Mouse (Mus musculus): ENCODE results near the gene Dgkz. TPM values are rescaled to one million over a fixed set of nuclear protein-coding genes. Genes with fewer than 3 reads are reported as not detected.

Dgkz gene
- total RNA-seq, 2 experiments from 2014 or later: 28.1 to 35.5 TPM

DNA sequence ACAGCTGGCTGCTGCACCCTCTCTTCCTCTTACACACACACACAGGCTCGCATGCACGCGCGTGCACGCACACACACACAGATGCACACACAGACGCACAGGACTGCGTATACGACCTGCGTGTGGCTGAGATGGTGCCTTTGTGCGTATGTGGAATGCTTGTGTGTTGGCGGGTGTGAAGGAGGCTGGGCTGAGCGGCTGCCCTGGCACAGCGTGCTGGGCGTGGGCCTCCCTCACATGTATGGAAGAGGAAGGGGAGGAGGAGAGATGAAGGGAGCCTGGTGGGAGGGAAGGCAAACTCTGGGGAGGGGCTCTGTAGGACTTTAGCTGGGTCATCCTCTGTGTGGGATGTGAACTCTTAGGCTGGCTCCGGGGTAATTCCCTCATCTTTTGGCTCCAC lies 50.2 kb downstream of the Dgkz start:
- DNase-seq: no peak
- intact Hi-C loops (cut with DNase I): loop anchor here (2.0 to 10.0 kb wide), 2 partner anchors 147 to 221 kb away; no protein-coding TSS in a partner anchor

DNA sequence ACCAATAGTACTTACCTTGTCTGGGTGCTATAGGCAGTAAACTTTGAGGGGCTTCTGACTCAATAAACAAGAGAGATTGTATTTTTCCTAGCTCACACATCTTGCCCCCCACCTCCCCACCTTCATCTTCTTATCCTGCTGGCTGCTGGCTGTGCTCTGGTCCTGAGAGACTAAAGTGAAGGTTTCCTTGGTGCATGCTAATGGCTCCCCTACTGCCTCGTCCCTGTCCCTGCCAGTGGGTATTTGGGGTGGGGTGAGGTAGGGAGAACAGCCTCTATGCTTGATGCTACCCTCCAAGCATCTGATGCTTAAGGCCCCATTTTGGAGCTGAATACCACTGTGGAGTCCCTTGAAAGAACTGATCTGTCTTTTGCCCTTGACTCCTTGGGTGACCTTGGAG lies 50.9 kb downstream of the Dgkz start:
- no peak for DNase-seq
- intact Hi-C loops (cut with DNase I): loop anchor here (2.0 to 10.0 kb wide), 3 partner anchors 57 to 220 kb away; no protein-coding TSS in a partner anchor

DNA sequence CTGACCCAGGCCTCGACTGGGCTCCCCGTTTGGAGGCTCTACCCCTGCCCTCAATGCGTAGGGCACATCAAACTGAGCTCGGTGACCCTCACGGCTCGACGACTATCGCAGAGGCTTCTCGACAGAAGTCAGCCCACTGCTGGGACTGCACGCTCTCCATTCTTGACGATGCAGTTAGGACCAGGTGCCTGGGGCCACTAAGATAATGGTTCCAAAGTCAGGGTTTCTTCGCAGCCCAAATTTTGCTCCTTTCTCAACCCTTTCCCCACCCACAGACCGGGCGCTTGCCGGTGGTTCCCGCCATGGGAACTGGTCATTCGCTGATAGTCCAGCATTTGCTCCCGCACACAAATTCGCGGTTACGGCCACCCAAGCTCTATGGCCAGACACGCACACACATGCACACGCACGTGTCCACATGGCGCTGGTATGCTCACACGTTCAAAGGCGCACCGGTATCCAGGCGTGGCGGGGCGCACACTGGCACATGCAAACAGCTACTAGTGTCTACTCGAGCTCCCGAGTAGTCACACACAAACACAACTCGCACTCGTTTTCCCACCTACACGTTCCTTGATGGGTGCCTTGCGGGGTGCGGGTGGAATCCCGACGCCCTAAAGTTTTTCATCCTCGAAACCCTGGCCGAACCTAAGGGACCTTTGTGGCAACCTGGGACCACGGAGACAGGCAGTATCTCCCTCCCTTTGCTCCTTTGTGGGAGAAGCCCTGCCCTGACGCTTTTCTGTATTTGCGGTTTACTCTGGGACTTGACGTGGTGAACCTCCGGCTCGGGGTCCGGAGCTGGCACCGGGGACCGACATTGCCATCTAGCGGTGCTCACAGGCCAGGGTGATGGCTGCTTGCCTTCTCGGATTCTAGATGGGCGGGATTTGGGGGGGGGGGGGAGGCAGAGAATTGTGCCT lies 52.0 kb downstream of the Dgkz start:
- peak in 1 of 2 experiments; percentile 49 for DNase-seq
- intact Hi-C loops (cut with DNase I): loop anchor here (2.0 to 10.0 kb wide), 3 partner anchors 56 to 219 kb away; no protein-coding TSS in a partner anchor

DNA sequence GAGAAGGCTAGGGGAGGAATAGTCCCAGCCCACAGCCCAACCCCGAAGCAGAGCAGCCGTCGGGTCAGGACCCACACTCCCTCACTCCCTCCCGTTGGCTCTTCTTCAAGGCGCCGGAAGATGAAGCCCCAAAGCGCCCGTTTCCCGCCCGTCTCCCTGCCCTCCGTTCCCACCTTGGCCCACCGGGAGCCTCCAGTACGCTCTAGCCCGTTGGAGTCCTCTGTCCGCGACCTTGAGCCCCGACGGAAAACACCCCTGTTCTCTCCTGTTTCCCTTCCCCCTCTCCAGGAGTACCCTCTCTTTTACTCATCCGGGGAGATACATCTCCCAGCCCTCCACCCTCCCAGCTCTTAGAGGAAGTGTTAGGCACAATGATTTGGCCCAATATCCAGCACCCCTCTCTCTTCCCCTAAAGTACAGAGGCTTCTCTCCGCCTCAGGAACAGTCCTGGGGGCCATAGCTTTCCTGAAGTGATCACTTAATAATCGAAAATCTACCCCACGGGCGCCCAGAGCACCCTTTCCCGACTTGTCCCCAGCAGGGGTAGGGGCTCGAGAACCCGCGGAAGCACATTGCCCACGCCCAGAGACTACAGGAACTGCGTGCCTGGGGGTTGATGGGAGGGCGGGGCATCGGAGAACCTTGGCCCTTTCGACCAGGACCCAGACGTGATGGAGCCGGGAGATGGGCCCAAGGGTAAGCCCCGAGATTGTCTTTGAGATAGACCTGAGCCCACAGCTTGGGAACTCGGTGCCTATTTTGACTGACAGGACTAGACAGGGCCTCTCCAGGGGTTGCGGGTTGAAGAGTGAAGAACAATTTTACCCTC lies 52.9 kb downstream of the Dgkz start:
- intact Hi-C loops (cut with DNase I): loop anchor here (5.0 to 10.0 kb wide), 2 partner anchors 55 to 218 kb away; no protein-coding TSS in a partner anchor
- DNase-seq: no peak

DNA sequence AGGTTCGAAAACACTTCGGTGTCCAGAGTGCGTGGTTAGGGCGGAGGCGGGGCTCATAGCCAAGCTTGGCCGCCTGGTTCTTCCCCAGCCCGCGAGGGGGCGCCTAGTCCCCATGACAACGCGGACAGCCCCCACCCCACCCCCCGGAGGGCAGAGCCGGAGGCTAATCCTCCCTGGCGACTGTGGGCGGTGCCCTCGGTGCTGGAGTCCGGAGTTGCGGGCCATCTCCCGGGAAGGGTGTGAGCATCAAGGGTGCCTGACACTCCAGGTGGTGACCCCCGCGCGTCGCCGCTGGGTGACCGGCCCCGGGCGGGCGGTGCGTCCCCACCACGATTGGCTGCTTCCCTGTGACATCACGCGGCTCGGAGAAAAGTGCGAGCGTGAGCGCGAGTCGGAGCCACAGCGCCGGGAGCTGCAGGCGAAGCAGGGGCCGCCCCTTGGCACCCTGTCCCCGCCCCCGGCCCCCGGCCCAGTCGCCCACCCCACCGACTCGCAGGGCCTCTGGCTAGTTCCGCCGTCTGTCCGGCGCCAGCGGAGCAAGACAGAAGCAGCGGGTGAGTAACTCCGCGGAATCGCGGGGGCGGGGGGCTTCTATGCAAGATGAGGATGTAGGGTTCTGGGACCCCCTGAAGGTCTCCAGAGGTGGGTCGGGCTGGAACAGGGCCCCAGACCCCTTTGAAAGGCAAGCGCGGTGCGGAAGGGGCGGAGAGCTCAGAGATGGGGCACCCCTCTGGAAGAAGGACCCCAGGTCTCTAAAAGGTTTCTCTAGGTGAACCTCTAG lies 53.7 kb downstream of the Dgkz start:
- intact Hi-C loops (cut with DNase I): loop anchor here (5.0 to 10.0 kb wide), 2 partner anchors 55 to 217 kb away; no protein-coding TSS in a partner anchor
- no peak for DNase-seq

DNA sequence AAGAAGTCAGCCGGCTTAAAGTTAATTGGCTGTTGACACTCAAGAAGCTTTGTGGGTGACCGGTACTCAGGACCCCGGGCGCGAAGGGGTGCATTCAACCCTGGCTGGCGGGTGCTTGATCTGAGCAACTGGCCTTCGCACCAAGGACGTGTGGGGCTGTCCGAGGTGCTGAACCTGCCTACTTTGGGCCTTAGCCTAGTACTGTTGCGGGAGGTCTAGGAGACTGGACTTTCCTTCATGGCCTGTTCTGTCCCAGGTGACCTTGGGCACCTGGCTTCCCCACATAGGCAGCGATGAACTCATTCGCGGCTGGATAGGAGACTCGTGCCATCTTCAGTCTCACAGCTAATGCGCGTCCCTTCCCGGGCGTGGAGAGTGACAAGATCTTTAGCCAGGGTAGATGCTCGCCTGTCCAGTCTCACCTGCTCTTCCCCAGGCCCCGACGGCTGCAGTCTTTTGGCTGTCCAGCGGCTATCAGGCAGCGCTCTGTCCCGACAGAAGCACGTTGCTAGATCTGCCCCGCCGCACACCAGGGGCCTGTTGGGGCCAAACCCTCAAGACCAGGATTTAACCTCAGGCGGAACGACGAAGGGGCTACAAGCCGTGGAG lies 54.4 kb downstream of the Dgkz start:
- intact Hi-C loops (cut with DNase I): loop anchor here (5.0 to 10.0 kb wide), 2 partner anchors 54 to 216 kb away; no protein-coding TSS in a partner anchor
- peak in 1 of 2 experiments; percentile 60 for DNase-seq

DNA sequence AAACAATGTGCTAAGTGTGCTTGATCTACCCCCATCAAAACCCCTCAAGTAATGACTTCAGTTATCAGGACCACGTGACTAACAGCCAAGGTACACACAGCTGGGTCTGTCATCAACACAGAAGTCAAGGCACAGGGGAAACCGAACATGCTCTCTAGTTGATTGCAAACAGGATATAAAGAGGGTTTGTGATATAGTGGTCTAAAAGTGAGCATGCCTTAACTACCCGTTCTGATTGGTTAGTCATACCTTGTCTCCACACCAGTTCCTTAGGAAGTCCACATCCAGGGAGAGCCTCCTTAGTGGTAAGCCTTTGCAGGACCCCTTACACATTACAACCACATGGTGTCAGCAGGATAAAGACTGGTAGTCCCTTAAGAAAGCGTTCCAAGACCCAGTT lies 55.5 kb downstream of the Dgkz start:
- intact Hi-C loops (cut with DNase I): loop anchor here (5.0 to 10.0 kb wide), 2 partner anchors 53 to 215 kb away; no protein-coding TSS in a partner anchor
- no peak for DNase-seq

DNA sequence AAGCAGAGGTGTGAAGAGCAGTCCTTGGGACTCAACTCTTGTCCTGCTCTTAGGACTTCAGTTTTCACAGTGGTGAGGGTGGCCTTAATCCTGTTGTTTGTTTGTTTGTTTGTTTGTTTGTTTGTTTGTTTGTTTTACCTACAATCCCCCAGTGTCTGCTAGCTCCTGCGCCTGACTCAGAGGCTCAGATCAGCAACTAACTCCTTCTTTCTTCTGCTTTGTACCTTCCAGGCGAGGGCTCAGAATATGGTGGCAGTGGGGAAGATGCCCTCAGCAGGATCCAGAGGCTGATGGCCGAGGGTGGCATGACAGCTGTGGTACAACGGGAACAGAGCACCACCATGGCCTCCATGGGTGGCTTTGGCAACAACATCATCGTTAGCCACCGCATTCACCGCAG lies 58.6 kb downstream of the Dgkz start:
- no peak for DNase-seq
- intact Hi-C loops (cut with DNase I): no loop called here

DNA sequence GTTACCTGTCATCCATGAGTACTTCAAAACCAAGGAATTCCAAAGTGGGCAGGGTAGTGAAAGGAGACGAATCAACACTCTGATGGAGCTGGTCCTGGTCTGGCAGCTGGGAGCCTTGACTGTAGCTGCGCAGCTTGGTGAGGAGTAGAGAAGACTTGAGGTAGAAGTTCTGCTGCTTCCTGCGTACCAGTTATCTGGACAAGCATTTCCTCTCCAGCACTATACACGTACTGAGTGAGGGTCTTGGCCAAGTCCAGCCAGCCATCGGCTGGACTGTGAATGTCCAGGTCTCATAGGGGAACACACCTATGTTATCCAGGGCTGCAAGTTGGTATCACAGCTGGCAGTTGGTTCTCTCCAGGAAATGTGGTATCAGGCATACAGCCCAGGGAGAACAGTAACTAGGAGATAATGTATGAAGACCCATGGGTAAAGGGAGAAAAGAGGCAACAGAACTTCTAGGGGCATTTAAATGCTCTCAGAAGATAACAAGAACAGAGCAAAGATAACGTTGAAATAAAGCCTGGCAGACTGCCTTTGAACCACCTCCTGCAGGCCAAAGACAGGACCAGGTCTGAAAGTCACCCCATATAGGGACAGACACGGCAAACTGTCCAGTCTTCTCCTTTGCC lies 59.2 kb downstream of the Dgkz start:
- intact Hi-C loops (cut with DNase I): no loop called here
- no peak for DNase-seq

DNA sequence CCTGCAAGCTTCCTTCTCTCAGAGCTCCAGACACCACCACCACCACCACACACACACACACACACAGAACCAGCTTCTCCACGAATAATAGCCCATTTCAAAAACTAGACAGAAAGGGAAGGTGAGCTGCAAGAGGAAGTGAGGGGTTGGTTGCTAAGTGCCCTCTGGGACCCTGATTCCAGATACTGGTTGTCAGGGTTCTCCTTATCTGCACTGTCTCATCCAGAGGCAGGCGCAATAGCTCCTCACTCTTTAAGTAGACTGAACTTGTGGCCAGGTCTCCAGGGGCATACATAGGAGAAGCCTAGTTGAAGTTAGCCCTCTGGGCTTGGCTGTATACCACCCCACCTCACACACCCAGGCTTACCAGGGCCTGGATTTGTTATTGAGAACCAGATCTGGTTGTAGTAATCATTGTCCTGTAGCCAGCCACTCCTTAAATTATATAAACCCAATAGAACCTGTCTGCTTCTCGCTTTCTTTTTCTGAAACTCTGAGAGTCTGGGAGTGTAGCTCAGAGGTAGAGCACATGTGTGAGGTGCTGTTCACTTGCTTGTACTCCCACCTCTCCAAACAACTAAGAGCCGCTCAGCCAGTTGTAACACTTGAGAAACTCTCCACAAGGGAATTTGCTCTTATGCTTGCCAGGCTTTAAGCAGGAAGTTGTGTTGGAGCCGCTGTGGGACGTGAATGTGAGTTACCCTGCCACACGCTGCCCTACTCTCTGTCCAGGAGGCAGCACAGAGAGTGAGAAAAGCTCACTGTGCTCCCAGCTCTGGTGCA lies 62.1 kb downstream of the Dgkz start:
- DNase-seq: no peak
- intact Hi-C loops (cut with DNase I): no loop called here

DNA sequence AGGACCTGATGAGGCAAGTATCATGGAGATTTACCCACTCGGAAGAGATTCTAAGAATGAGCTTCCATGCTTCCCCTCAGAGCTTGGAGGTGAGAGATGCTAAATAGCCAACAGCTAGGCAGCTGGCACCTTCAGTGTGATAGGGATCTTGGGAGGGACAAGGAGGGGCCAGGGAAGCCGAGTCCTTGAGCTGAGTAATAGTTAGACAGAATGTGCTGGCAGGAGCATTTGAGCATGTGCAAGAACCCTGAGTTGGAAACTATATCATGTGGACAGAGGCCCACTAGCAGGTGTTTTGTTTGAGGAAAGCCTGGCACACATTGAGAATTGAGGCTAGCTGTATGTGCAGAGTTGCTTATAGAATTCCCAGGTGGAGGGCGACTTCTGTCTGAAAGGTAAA lies 63.0 kb downstream of the Dgkz start:
- DNase-seq: no peak
- intact Hi-C loops (cut with DNase I): no loop called here

DNA sequence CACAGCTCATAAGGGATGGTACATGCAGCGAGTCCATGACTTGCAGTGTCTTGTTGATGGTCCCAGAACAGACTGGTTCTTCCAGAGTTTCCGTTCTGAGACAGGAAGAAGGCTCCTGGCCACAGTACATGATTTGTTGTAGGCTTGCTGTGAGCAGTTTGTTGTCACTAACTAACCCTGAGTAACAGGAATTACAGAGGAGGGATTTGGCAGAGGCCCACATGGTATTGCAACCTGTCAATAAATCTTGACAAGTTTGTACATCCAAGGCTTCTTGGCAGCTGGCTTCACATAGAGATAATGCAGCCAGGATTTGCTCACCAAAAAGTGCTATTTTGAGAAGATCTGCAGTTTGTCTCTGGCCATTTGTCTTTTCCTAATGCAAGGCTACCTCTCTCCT lies 69.5 kb downstream of the Dgkz start:
- intact Hi-C loops (cut with DNase I): no loop called here
- DNase-seq: no peak

DNA sequence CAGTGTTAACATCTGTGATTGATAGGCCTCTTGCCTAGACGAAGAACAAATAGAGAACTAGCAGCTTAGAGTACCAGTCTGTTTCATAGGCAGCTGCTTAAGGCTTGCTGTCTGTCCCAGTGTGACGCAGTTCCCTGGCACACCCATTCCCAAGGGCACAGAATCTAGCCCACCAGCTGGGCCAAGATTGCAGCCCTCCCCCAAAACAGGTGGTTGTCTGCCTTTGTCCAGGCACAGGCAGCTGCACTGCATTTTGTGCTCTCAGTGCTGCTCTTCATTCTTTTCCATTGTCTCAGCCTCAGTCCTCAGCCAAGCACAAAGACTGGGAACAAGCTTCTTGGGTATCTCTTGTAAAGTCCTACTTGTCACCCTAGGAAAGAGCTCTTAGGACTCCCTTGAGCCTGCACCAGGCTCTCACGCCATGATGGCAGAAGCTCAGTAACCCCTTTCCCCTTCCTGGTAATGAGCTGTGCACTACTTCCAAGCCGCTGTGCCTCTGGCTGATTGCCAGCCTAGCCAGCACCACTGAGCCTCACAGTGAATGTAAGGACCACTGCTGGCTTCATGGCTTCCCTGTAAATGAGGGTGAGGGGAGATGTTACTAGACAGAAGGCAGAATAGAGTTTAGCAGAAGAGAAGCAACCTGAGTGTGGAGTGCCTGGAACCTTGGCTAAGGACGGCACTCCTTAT lies 70.9 kb downstream of the Dgkz start:
- DNase-seq: no peak
- intact Hi-C loops (cut with DNase I): no loop called here

DNA sequence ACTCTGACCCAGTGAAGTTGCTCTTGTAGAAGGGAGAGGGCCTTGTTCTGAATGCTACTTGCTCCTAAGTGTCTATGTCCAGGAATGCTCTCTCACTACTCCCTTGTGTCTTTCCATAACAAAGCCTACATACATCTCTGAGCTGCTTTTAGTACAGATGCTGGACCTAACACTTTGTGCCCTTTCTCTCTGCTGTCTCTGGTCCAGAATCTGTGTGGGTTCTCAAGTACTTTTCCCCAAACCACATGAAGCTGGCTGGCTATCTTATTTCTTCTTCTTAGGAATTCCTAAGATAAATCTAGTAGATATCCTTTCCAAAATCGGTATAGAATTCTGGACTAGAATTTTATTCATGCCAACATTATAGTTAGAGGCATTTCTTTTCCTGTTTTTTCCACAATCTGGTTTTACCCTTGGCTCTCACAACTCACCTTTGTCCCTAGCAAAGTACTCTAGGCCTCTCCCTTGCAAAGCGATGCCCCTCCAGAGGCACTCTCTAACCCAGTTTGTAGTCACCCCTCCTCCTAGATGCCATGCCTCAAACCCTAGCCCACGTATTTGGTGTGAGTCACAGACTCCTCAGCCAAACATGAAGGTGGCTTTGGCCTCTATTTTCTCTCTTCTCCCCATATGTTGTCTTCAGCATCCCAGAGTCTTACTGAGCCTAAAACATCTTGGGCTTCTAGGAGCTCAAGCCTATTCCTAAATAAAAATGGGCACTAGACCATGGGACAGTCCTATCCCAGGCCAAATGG lies 72.3 kb downstream of the Dgkz start:
- intact Hi-C loops (cut with DNase I): no loop called here
- no peak for DNase-seq

DNA sequence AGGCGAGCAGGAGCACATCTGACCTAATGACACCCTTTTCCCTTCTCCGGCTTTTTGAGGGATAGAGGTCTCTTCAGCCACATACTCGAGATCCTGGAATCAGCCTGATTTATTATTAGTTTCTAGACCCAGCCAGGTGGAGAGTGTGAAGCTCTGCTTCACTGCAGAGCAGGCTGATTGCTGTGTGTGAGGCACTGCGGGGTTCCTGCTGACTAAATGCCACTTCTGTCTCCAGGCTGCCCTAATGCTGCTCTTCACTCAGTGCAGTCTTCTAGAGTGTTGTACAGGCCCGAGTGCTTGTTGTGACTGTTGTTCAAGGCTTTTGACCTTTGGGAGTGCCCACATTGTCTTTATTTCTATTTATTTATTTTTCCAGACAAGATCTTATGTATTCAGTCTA lies 73.3 kb downstream of the Dgkz start:
- DNase-seq: no peak
- intact Hi-C loops (cut with DNase I): no loop called here

DNA sequence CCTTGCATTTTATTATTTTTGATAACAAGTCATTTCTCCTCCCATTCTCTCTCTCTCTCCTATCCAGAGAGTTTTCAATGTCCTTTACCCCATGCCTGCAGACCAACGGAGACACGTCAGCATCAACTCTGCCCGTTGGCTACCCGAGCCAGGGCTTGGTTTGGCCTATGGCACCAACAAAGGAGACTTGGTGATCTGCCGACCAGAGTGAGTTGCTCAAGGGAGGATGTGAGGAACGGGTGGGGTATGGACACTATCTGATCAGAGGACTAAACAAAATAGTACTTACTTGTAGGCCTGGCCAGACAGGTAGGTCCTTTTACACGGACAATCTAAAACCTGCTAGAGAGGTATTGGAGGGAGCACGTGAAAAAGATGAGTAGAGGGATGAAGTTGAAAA lies 75.2 kb downstream of the Dgkz start:
- intact Hi-C loops (cut with DNase I): no loop called here
- no peak for DNase-seq

DNA sequence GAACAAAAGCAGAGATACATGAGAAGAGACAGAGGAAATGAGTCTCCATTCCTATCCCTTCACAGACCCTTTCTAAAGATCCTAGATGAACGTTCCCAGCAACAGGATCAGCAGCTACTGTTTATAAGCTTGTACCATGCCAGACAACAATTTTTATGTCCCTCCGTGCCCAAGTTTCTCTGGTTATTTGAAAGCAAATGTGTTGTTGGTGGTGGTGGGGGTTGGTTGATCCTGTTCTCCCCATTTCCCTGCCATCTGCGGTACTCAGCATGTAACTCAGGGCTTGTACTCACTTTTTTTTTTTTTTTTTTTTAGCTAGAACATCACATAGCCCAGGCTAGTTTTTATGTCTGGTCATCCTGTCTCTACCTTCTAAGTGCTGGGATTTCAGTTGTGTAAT lies 76.5 kb downstream of the Dgkz start:
- intact Hi-C loops (cut with DNase I): no loop called here
- no peak for DNase-seq

Measured in gastrocnemius, postnatal 36 days (tissue).